Mouse (Mus musculus) embryonic fibroblast, embryonic 13.5 days (primary cell): ENCODE data around the gene Bicc1. TPM values are rescaled to one million over a fixed set of nuclear protein-coding genes. Genes with fewer than 3 reads are reported as not detected.

Experiments used
- H3K27ac ChIP-seq: 2 replicates; pipeline ENCODE4 v1.5.1; 2012; ENCODE audit warnings: low read length, control low read depth, inconsistent platforms; ENCODE audit not compliant: insufficient read depth
- H3K4me1 ChIP-seq: 2 replicates; pipeline ENCODE4 v1.6.1; 2011; ENCODE audit warnings: low read length; ENCODE audit not compliant: control insufficient read depth, insufficient read depth
- H3K4me3 ChIP-seq: 2 replicates; pipeline ENCODE4 v1.5.1; 2011; ENCODE audit warnings: mild to moderate bottlenecking, control low read depth, low read length; ENCODE audit not compliant: insufficient read depth
- CTCF ChIP-seq: IDR thresholded peaks from 2 replicates; pipeline ENCODE4 v1.5.1; 2011; ENCODE audit warnings: mild to moderate bottlenecking, control low read depth, low read length, moderate library complexity, borderline replicate concordance; ENCODE audit not compliant: insufficient read depth
- POLR2A ChIP-seq: IDR thresholded peaks from 2 replicates; pipeline ENCODE4 v1.6.1; 2011; ENCODE audit warnings: low read depth, mild to moderate bottlenecking, control low read depth, low read length, moderate library complexity
- polyA plus RNA-seq: library from polyadenylated mRNA; stranded (reverse); fragments of >200 nt; gene quantifications from 2 replicates; pipeline ENCODE4 v1.2.4, GENCODE M21; 2011; ENCODE audit warnings: low read depth; ENCODE audit not compliant: missing spikeins, insufficient read length

The Bicc1 gene
- polyA plus RNA-seq, 1 experiment: 86.8 TPM

GRCm38 (mm10) chr10:71044410-71044809 is 115.1 kb downstream of the Bicc1 start:
- Histone ChIP-seq H3K4me3 (no peak overlapping the region), H3K4me1 (no peaks in the 10 kb centered on the region), H3K27ac (no peak overlapping the region)
- no peak for TF ChIP-seq CTCF
- TF ChIP-seq POLR2A: no peak

GRCm38 (mm10) chr10:71041874-71042273 is 117.6 kb downstream of the Bicc1 start:
- H3K4me3 ChIP-seq: no peak overlapping the region
- H3K4me1 ChIP-seq: no peaks in the 10 kb centered on the region
- TF ChIP-seq CTCF (no peak), POLR2A (no peak)
- no peak overlapping the region for H3K27ac ChIP-seq

- TF ChIP-seq CTCF (no peak), POLR2A (no peak)
- Histone ChIP-seq H3K4me1 (no peaks in the 10 kb centered on the region; the same call in 1 of the 2 replicates), H3K4me3 (no peak overlapping the region), H3K27ac (no peak overlapping the region)
Measured at GRCm38 (mm10) chr10:71036484-71036883, 123.0 kb downstream of the Bicc1 start.

GRCm38 (mm10) chr10:71028996-71029395 is 130.5 kb downstream of the Bicc1 start:
- H3K4me3 ChIP-seq: no peak overlapping the region
- TF ChIP-seq POLR2A: no peak
- no peak for TF ChIP-seq CTCF
- H3K27ac ChIP-seq: peak overlapping the region; percentile 43
- no peaks in the 10 kb centered on the region; the same call in 1 of the 2 replicates for H3K4me1 ChIP-seq

- Histone ChIP-seq H3K4me1 (no peaks in the 10 kb centered on the region; the same call in 1 of the 2 replicates), H3K27ac (peak overlapping the region; percentile 43), H3K4me3 (no peak overlapping the region)
- TF ChIP-seq CTCF: no peak
- TF ChIP-seq POLR2A: no peak
Measured at GRCm38 (mm10) chr10:71028066-71028844, 131.2 kb downstream of the Bicc1 start.

GRCm38 (mm10) chr10:71025131-71025894 is 134.2 kb downstream of the Bicc1 start:
- Histone ChIP-seq H3K4me3 (no peak overlapping the region), H3K4me1 (no peaks in the 10 kb centered on the region), H3K27ac (no peak overlapping the region)
- TF ChIP-seq CTCF (no peak), POLR2A (no peak)

GRCm38 (mm10) chr10:71024681-71025080 is 134.8 kb downstream of the Bicc1 start:
- Histone ChIP-seq H3K4me1 (no peaks in the 10 kb centered on the region), H3K4me3 (no peak overlapping the region), H3K27ac (no peak overlapping the region)
- TF ChIP-seq CTCF (no peak), POLR2A (no peak)

GRCm38 (mm10) chr10:71023471-71023870 is 136.0 kb downstream of the Bicc1 start:
- Histone ChIP-seq H3K4me1 (no peaks in the 10 kb centered on the region), H3K27ac (no peak overlapping the region), H3K4me3 (no peak overlapping the region)
- TF ChIP-seq POLR2A: no peak
- no peak for TF ChIP-seq CTCF

GRCm38 (mm10) chr10:71020459-71020858 is 139.0 kb downstream of the Bicc1 start:
- H3K4me3 ChIP-seq: no peak overlapping the region
- TF ChIP-seq CTCF (no peak), POLR2A (no peak)
- no peaks in the 10 kb centered on the region for H3K4me1 ChIP-seq
- no peak overlapping the region for H3K27ac ChIP-seq

GRCm38 (mm10) chr10:71019836-71020235 is 139.7 kb downstream of the Bicc1 start:
- no peak overlapping the region for H3K27ac ChIP-seq
- no peak overlapping the region for H3K4me3 ChIP-seq
- TF ChIP-seq POLR2A (no peak), CTCF (no peak)
- H3K4me1 ChIP-seq: no peaks in the 10 kb centered on the region
